Mouse (Mus musculus) frontal cortex, postnatal 10 days (tissue): ENCODE results near the gene Prom2.

ENCODE experiments used
- DNase-seq, 2 experiments: peaks; one replicate each; pipeline ENCODE4 v3.0.0; 2022; ENCODE audit warnings: low spot score in 2 of 2, mixed read lengths in 1 of 2

Gene Prom2

GRCm38 (mm10) chr2:127541185-127541584 is at the start of gene Prom2:
Gene Prom2 (minus strand): TSS chr2:127541467.
- DNase-seq, result no peak

- no peak for DNase-seq
These were observed 49.6 kb upstream of the Prom2 start for GRCm38 (mm10) chr2:127590840-127591239.

- DNase-seq, result no peak
These were observed 48.9 kb upstream of the Prom2 start for GRCm38 (mm10) chr2:127590204-127590603.

GRCm38 (mm10) chr2:127588897-127589296 is 47.6 kb upstream of the Prom2 start:
- DNase-seq, result no peak

- no peak for DNase-seq
These were observed 46.2 kb upstream of the Prom2 start for GRCm38 (mm10) chr2:127587514-127587844.

GRCm38 (mm10) chr2:127586694-127587513 is 45.6 kb upstream of the Prom2 start, which contains the start of the genes Zfp661 and Mrps5:
Gene Zfp661 (minus strand): TSS chr2:127587094.
Gene Mrps5 (plus strand): TSS chr2:127587222.
- peak; percentile 68 to 74 for DNase-seq

GRCm38 (mm10) chr2:127584436-127584858 is 43.2 kb upstream of the Prom2 start:
- peak; percentile 90 to 92 for DNase-seq

GRCm38 (mm10) chr2:127573322-127573721 is 32.1 kb upstream of the Prom2 start:
- no peak for DNase-seq

- peak; percentile 89 to 96 for DNase-seq
These were observed 18.1 kb upstream of the Prom2 start for GRCm38 (mm10) chr2:127559070-127559966.

GRCm38 (mm10) chr2:127551078-127551477 is 9.8 kb upstream of the Prom2 start:
- peak in 1 of 2 experiments; percentile 44 for DNase-seq

GRCm38 (mm10) chr2:127550446-127550845 is 9.2 kb upstream of the Prom2 start:
- DNase-seq, result no peak

GRCm38 (mm10) chr2:127549711-127550110 is 8.4 kb upstream of the Prom2 start:
- no peak for DNase-seq

GRCm38 (mm10) chr2:127548342-127549074 is 7.2 kb upstream of the Prom2 start:
- DNase-seq, result no peak

- no peak for DNase-seq
These were observed 430 bp upstream of the Prom2 start for GRCm38 (mm10) chr2:127541697-127542096.

GRCm38 (mm10) chr2:127539494-127539893 is 1.8 kb downstream of the Prom2 start:
- DNase-seq, result no peak

- no peak for DNase-seq
These were observed 3.7 kb downstream of the Prom2 start for GRCm38 (mm10) chr2:127537548-127537947.

- DNase-seq, result no peak
These were observed 5.9 kb downstream of the Prom2 start for GRCm38 (mm10) chr2:127535363-127535762.

GRCm38 (mm10) chr2:127532379-127532778 is 8.9 kb downstream of the Prom2 start:
- no peak for DNase-seq

- DNase-seq, result no peak
These were observed 9.7 kb downstream of the Prom2 start for GRCm38 (mm10) chr2:127531592-127531991.

- no peak for DNase-seq
These were observed 10.8 kb downstream of the Prom2 start for GRCm38 (mm10) chr2:127530418-127530817.

- DNase-seq, result no peak
These were observed 16.1 kb downstream of the Prom2 start for GRCm38 (mm10) chr2:127525004-127525775.
